In genomic region chr16:31500532-31500931, GRCm38 (mm10) we compare ENCODE assay signal across 13 mouse cellular contexts.
DNase-seq lines count a peak whose midpoint lies in the region; ATAC-seq and TF ChIP-seq lines count a peak whose summit lies in the region.
"Had no signal": no experiment of that assay in that cellular context is flagged by ENCODE, and none has a peak within 500 bp of the region (broad histone marks: within the 10 kb centered on the region; RNA-seq: fewer than 3 reads in every experiment).

No protein-coding gene starts in this region.

- H3K27me3 ChIP-seq in embryonic facial prominence, embryonic 15.5 days: no peaks in the 10 kb centered on the region
- no peaks in the 10 kb centered on the region for H3K27me3 ChIP-seq in limb, embryonic 13.5 days

- H3K9ac ChIP-seq in embryonic facial prominence, embryonic 15.5 days: no peak overlapping the region
- H3K9ac ChIP-seq in limb, embryonic 13.5 days: no peak overlapping the region

- WGBS in embryonic facial prominence, embryonic 15.5 days: 59% methylated on average over 3 of the region's 3 CpGs
- WGBS in limb, embryonic 13.5 days: 25% methylated on average over 3 of the region's 3 CpGs

- no peak for ATAC-seq in embryonic facial prominence, embryonic 15.5 days (ENCODE audit: insufficient number of reproducible peaks, low FRiP score, low TSS enrichment, low read depth)
- ATAC-seq in limb, embryonic 13.5 days (ENCODE audit: low FRiP score, low read depth): no peak

- no peak for DNase-seq in left cerebral cortex, adult 2 months (ENCODE audit: extremely low spot score in 1 of 2, low spot score in 2 of 2)
- no peak for DNase-seq in left cerebral cortex, adult 8-10 months (ENCODE audit: low spot score in 2 of 2)
- DNase-seq in adrenal gland, postnatal 14 days: peak; percentile 84
- no peak for DNase-seq in layer of hippocampus, postnatal 36 days
- DNase-seq in gastrocnemius, postnatal 25 days: no peak
- DNase-seq: gastrocnemius, postnatal 14 days; heart, postnatal 10 days; kidney, adult 8-10 months; lung, postnatal 14 days; midbrain, embryonic 14.5 days; right cerebral cortex, postnatal 14 days had no signal

- no peak; the same call in 1 of the 2 replicates for TF ChIP-seq CTCF in left cerebral cortex, adult 2 months (IDR thresholded peaks at IDR 0.05)

- H3K4me1 ChIP-seq in embryonic facial prominence, embryonic 15.5 days: peaks cover 59% of the 10 kb centered on the region
- peaks cover 72% of the 10 kb centered on the region for H3K4me1 ChIP-seq in limb, embryonic 13.5 days

- H3K9me3 ChIP-seq in embryonic facial prominence, embryonic 15.5 days (replicated peaks): no peaks in the 10 kb centered on the region
- no peaks in the 10 kb centered on the region for H3K9me3 ChIP-seq in limb, embryonic 13.5 days

- H3K4me3 ChIP-seq in left cerebral cortex, adult 2 months: no peak overlapping the region
- H3K4me3 ChIP-seq in embryonic facial prominence, embryonic 15.5 days (replicated peaks): no peak overlapping the region
- no peak overlapping the region for H3K4me3 ChIP-seq in limb, embryonic 13.5 days

- H3K4me2 ChIP-seq in embryonic facial prominence, embryonic 15.5 days (replicated peaks): no peak overlapping the region
- no peak overlapping the region for H3K4me2 ChIP-seq in limb, embryonic 13.5 days (replicated peaks)

- intact Hi-C loops in left cerebral cortex, adult 2 months (cut with DNase I): no loop called here

- H3K36me3 ChIP-seq in embryonic facial prominence, embryonic 15.5 days: no peaks in the 10 kb centered on the region
- H3K36me3 ChIP-seq in limb, embryonic 13.5 days: no peaks in the 10 kb centered on the region

- peak overlapping the region; percentile 86 for H3K27ac ChIP-seq in left cerebral cortex, adult 2 months
- peak overlapping the region; percentile 69 for H3K27ac ChIP-seq in embryonic facial prominence, embryonic 15.5 days (replicated peaks)
- peak overlapping the region; percentile 82 for H3K27ac ChIP-seq in limb, embryonic 13.5 days
